Mouse (Mus musculus): ENCODE measurements around the gene Map3k20. TPM values are rescaled to one million over a fixed set of nuclear protein-coding genes. Genes with fewer than 3 reads are reported as not detected.

The Map3k20 gene
- polyA plus RNA-seq, 1 experiment from 2014 or later: 4.4 TPM

DNA sequence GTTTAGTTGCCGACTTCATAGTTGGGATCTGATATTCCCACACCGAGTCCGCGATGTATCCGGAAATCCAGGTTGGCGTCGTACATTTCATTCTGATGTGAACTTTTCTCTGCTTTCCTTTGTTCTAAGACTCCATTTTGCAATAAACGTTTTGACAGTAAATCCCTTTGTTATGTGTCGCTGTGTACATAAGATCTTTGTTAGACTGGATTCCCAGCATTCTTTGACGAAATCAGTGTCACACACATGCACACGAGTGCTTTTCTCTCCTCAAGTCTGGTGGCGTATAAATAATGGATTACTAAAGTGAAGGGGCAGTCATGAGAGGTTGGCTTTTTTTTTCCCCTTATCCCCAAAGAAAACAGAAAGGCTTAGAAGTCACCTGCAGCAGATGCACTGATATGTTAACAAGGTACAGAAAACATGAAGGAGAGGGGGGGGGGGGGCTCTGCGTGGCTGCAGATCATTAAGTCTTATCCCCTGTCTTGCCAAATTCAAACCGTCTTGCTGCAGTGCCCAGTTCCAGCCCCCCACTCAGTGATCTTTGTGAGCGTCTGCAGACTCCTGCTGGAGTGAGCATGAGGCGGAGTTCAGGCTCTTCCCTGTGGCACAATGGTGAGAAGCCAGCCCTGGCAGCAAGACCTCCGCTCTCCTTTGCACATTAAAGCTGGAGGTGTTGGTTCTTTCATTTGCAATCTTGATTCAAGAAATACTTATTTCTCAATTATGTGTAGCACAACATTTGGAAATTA, 122.1 kb downstream of the Map3k20 start:
- no peak overlapping the region for H3K27ac ChIP-seq (ENCODE audit: low read length)
- no peak overlapping the region for H3K4me2 ChIP-seq (ENCODE audit: low read length)
- no peak for ATAC-seq

DNA sequence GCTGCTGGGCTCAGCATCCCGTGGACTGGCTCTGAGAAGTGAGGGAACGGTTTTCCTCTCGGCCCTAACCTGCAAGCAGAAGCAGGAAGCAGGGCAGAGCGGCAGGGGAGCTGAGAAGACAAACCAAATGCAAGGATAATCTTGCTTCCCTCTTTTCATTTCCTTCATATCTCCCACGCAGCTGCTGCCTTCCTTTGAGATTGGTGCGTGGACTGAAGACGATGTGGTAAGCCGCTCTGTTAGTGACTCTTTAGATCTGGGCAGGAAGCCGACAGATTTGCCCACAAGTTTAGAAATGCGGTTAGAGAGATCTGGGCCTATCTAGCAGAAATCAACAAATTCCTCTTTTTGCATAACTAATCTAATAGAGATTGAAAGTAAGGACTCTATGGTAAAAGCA, 124.5 kb downstream of the Map3k20 start:
- Histone ChIP-seq H3K9ac (ENCODE audit: low read depth, low read length) (no peak overlapping the region), H3K36me3 (ENCODE audit: control insufficient read depth, insufficient read depth, low read length) (no peaks in the 10 kb centered on the region), H3K9me3 (replicated peaks; ENCODE audit: control insufficient read depth, low read length, poor library complexity, severe bottlenecking) (no peaks in the 10 kb centered on the region), H3K27ac (ENCODE audit: low read length) (no peak overlapping the region), H3K27me3 (ENCODE audit: control insufficient read depth, insufficient read depth, low read depth, low read length) (no peaks in the 10 kb centered on the region), H3K4me2 (ENCODE audit: low read length) (no peak overlapping the region), H3K4me1 (ENCODE audit: control insufficient read depth, insufficient read depth, low read length) (peaks cover 9% of the 10 kb centered on the region; the same call in 1 of the 2 replicates), H3K4me3 (ENCODE audit: low read depth, low read length) (no peak overlapping the region)
- no peak for ATAC-seq
- WGBS: 63% methylated on average over 10 of the region's 10 CpGs

More for the DNA sequence above, 122.1 kb downstream of the Map3k20 start:
- no peaks in the 10 kb centered on the region for H3K9me3 ChIP-seq (replicated peaks; ENCODE audit: control insufficient read depth, low read length, poor library complexity, severe bottlenecking)
- no peaks in the 10 kb centered on the region for H3K27me3 ChIP-seq (ENCODE audit: control insufficient read depth, insufficient read depth, low read depth, low read length)
- H3K4me3 ChIP-seq (ENCODE audit: low read depth, low read length): no peak overlapping the region
- WGBS: 39% methylated on average over 17 of the region's 17 CpGs
- H3K36me3 ChIP-seq (ENCODE audit: control insufficient read depth, insufficient read depth, low read length): no peaks in the 10 kb centered on the region
- H3K9ac ChIP-seq (ENCODE audit: low read depth, low read length): 0 out of 2 replicates have a peak overlapping the region, but pooled peaks have one; percentile 15
- H3K4me1 ChIP-seq (ENCODE audit: control insufficient read depth, insufficient read depth, low read length): peaks cover 9% of the 10 kb centered on the region; the same call in 1 of the 2 replicates

DNA sequence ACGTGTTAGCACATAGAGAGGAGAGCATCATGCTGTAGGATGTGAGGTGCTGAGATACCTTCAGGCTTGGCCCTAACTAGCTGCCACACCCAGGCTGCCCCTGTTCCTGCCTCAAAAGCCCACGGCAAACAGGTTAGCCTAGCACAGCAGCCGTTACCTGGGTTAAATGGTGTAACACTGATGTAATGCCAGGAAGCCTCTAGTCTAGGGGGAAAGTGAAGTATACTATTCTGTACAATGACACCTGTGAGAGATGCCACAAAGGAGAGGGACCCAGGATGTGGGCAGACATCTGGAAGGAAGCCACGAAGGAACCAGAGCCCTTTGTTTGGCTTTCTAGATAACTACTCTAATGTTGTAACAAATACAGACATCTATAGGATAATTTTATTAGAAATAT, 126.8 kb downstream of the Map3k20 start:
- ATAC-seq: no peak
- WGBS: 94% methylated on average over 4 of the region's 4 CpGs
- Histone ChIP-seq H3K27me3 (ENCODE audit: control insufficient read depth, insufficient read depth, low read depth, low read length) (no peaks in the 10 kb centered on the region), H3K4me1 (ENCODE audit: control insufficient read depth, insufficient read depth, low read length) (peaks cover 9% of the 10 kb centered on the region; the same call in 1 of the 2 replicates), H3K9me3 (replicated peaks; ENCODE audit: control insufficient read depth, low read length, poor library complexity, severe bottlenecking) (no peaks in the 10 kb centered on the region), H3K36me3 (ENCODE audit: control insufficient read depth, insufficient read depth, low read length) (no peaks in the 10 kb centered on the region), H3K4me2 (ENCODE audit: low read length) (no peak overlapping the region), H3K9ac (ENCODE audit: low read depth, low read length) (no peak overlapping the region), H3K27ac (ENCODE audit: low read length) (no peak overlapping the region), H3K4me3 (ENCODE audit: low read depth, low read length) (no peak overlapping the region)

DNA sequence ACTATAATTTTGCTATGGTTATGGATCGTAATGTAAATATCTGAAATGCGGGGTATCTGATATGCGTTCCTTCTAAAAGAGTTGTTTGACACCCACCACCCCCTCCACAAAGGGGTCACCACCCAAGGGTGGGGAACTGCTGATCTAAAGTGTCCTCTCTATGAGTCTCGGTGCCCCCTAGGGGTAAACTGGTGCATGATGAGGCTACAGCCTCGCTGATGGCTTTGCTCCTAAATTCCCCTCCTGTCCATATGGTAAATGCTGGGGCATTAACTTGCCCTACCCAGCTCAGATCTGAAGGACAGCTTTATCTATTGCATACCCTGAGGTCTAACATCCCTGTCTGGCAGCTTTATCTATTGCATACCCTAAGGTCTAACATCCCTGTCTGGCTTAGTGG, 130.0 kb downstream of the Map3k20 start:
- Histone ChIP-seq H3K9ac (ENCODE audit: low read depth, low read length) (no peak overlapping the region), H3K27ac (ENCODE audit: low read length) (no peak overlapping the region), H3K9me3 (replicated peaks; ENCODE audit: control insufficient read depth, low read length, poor library complexity, severe bottlenecking) (no peaks in the 10 kb centered on the region), H3K4me3 (ENCODE audit: low read depth, low read length) (no peak overlapping the region), H3K36me3 (ENCODE audit: control insufficient read depth, insufficient read depth, low read length) (no peaks in the 10 kb centered on the region), H3K4me2 (ENCODE audit: low read length) (no peak overlapping the region), H3K27me3 (ENCODE audit: control insufficient read depth, insufficient read depth, low read depth, low read length) (no peaks in the 10 kb centered on the region), H3K4me1 (ENCODE audit: control insufficient read depth, insufficient read depth, low read length) (no peaks in the 10 kb centered on the region)
- no peak for ATAC-seq
- WGBS: 91% methylated on average over 5 of the region's 5 CpGs

DNA sequence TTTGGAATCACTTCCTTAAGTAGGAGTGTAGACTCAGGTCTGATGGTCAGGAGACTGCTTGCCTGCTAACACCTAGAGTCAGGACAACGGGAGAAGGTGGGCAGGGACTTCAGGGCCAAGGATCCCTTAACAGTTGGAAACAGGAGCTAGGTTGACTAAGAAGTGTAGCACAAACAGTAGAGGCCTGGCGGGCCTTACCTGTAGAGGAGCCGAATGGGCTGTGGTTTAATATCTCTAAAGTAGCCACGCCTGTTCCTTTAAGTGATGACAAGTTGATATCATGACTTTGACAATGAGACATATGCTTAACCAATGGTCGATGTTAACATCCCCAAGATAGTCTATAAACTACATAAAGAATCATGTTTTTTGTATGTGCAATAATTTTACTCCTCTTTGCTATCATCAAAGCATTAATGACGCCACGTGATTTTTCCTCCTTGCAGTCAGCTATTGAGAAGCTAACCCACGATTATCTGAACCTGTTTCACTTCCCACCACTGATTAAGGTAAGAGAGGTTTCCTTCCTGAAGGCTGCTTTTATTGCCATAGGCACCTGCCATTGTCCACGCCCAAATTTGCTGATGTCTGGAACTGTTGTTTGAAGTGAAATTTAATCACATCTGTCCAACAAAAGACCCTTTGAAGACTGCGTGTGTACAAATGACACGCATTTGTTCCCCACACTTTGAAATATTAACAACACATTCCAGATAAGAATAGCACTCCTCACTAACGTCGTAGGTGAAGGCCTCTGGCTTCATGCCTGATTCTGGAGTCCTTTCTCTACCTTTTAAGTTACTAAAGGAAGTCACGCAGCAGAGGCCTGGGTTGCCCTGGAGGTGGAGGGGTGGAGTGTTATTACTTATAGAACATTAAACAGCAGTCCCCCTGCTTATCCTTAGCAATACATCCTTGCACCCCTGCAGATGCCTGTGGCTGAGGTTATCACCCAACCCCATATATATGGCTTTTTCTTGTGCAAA, 131.0 kb downstream of the Map3k20 start:
- Histone ChIP-seq H3K4me3 (ENCODE audit: low read depth, low read length) (no peak overlapping the region), H3K27me3 (ENCODE audit: control insufficient read depth, insufficient read depth, low read depth, low read length) (no peaks in the 10 kb centered on the region), H3K9me3 (replicated peaks; ENCODE audit: control insufficient read depth, low read length, poor library complexity, severe bottlenecking) (no peaks in the 10 kb centered on the region), H3K4me2 (ENCODE audit: low read length) (no peak overlapping the region), H3K36me3 (ENCODE audit: control insufficient read depth, insufficient read depth, low read length) (no peaks in the 10 kb centered on the region), H3K27ac (ENCODE audit: low read length) (no peak overlapping the region), H3K9ac (ENCODE audit: low read depth, low read length) (no peak overlapping the region), H3K4me1 (ENCODE audit: control insufficient read depth, insufficient read depth, low read length) (no peaks in the 10 kb centered on the region)
- 78% methylated on average over 14 of the region's 14 CpGs for WGBS
- no peak for ATAC-seq

DNA sequence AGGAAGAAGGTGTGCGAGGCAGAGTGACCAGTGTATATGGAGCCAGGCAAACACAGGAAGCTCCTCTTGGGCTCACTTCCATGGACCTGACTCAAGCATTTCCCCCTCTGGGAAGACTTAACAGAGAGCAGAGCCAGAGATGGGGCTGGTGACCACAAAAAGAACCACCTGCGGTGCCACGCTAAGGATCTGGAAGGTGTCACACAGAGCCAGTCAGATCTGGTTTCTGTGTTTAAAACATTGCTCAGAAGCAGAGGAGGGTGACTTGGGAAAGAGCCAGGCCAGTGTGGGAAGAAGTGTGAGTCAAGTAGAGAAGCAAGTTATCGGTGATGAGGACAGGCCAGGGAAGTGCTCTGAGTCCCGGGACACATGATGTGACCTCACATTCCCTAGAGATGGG, 135.1 kb downstream of the Map3k20 start:
- 89% methylated on average over 5 of the region's 5 CpGs for WGBS
- ATAC-seq: no peak
- Histone ChIP-seq H3K4me1 (ENCODE audit: control insufficient read depth, insufficient read depth, low read length) (no peaks in the 10 kb centered on the region), H3K27me3 (ENCODE audit: control insufficient read depth, insufficient read depth, low read depth, low read length) (no peaks in the 10 kb centered on the region), H3K9me3 (replicated peaks; ENCODE audit: control insufficient read depth, low read length, poor library complexity, severe bottlenecking) (no peaks in the 10 kb centered on the region), H3K9ac (ENCODE audit: low read depth, low read length) (no peak overlapping the region), H3K4me3 (ENCODE audit: low read depth, low read length) (no peak overlapping the region), H3K36me3 (ENCODE audit: control insufficient read depth, insufficient read depth, low read length) (no peaks in the 10 kb centered on the region), H3K4me2 (ENCODE audit: low read length) (no peak overlapping the region), H3K27ac (ENCODE audit: low read length) (no peak overlapping the region)

DNA sequence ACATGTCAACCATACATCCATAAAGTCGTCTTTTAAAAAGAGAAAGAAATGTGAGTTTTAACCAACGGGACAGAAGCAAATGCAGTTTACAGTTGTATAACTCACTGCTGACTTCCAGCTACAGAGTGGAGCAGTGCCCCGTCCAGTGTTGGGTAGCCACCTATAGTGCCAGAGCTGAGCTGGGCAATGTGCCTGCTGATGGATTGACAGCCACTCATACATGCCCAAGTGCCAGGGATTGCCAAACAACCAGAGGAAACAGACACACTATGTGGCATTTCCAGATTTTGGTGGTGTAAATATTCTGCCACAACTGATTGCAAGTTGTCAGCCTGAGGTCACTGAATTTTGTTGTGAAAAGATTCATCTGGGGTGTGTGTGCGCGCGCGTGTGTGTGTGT, 139.2 kb downstream of the Map3k20 start:
- Histone ChIP-seq H3K4me3 (ENCODE audit: low read depth, low read length) (no peak overlapping the region), H3K9me3 (replicated peaks; ENCODE audit: control insufficient read depth, low read length, poor library complexity, severe bottlenecking) (no peaks in the 10 kb centered on the region), H3K36me3 (ENCODE audit: control insufficient read depth, insufficient read depth, low read length) (no peaks in the 10 kb centered on the region), H3K4me1 (ENCODE audit: control insufficient read depth, insufficient read depth, low read length) (peaks cover 15% of the 10 kb centered on the region), H3K27me3 (ENCODE audit: control insufficient read depth, insufficient read depth, low read depth, low read length) (no peaks in the 10 kb centered on the region), H3K27ac (ENCODE audit: low read length) (no peak overlapping the region), H3K9ac (ENCODE audit: low read depth, low read length) (no peak overlapping the region), H3K4me2 (ENCODE audit: low read length) (no peak overlapping the region)
- 81% methylated on average over 7 of the region's 7 CpGs for WGBS
- ATAC-seq: no peak

DNA sequence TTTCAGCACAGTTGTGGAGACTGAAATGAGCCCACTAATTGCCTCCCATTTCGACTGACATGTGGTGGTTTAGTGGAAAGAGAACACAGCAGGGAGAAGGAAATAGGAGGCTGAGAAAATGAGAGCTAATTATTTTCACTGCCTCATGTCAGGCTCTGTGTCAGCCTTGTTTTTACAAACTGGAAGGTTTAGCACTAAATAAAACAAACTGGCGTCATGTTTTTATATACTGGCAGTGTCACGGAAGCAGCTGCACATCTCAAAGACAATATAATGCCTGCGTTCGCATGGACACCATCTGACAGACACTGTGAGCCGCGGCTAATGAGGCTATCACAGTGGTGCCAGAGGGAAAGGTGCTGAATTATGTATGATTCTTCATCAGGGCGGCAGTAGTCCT, 141.3 kb downstream of the Map3k20 start:
- peak overlapping the region; percentile 15; the same call in 1 of the 2 replicates for H3K9ac ChIP-seq (ENCODE audit: low read depth, low read length)

More for the DNA sequence above, 141.3 kb downstream of the Map3k20 start:
- Histone ChIP-seq H3K36me3 (ENCODE audit: control insufficient read depth, insufficient read depth, low read length) (no peaks in the 10 kb centered on the region), H3K4me2 (ENCODE audit: low read length) (peak overlapping the region; percentile 49), H3K27me3 (ENCODE audit: control insufficient read depth, insufficient read depth, low read depth, low read length) (no peaks in the 10 kb centered on the region), H3K9me3 (replicated peaks; ENCODE audit: control insufficient read depth, low read length, poor library complexity, severe bottlenecking) (no peaks in the 10 kb centered on the region), H3K4me1 (ENCODE audit: control insufficient read depth, insufficient read depth, low read length) (peaks cover 15% of the 10 kb centered on the region), H3K27ac (ENCODE audit: low read length) (peak overlapping the region; percentile 56), H3K4me3 (ENCODE audit: low read depth, low read length) (peak overlapping the region; percentile 19)
- WGBS: 5% methylated on average over 8 of the region's 8 CpGs
- peak; percentile 96 for ATAC-seq

All from midbrain, embryonic 16.5 days (tissue).